Mouse (Mus musculus): ENCODE measurements around the gene Olfr263. TPM values are rescaled to one million over a fixed set of nuclear protein-coding genes. Genes with fewer than 3 reads are reported as not detected.
"Not testable (repeated sequence)": the region's sequence is repeated elsewhere in the genome, so short reads cannot be mapped to it uniquely, and the experiment has no call there.

Olfr263 gene
- not detected in 2 replicates for polyA plus RNA-seq (2015; fragmentation: Nextera tagmentation; extraction: Ambion mirVana)

DNA sequence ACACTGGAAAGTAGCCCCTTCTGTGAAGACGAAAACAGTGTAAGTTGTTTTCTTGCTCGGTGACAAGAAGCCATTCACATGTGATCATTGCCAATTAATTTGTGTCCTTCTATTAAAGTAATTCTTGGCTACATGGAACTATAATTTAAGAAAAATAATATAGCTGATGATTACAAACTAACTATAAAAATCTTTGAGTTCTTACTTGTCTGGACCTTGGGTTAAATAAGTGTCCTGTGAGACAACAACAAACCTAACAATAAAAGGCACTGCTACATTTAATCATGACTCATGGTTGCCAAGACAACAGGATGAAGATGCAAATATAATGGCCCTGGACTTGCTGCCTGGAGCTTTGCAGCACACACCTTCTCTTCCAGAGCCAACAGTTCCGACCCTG, at the start of gene Olfr263:
Gene Olfr263 (plus strand): TSS at position 301 of the 400 bp plus-strand sequence.
- not testable (repeated sequence) for H3K9ac ChIP-seq (ENCODE audit: low read length); ATAC-seq (ENCODE audit: low read depth); H3K4me1 ChIP-seq (replicated peaks; ENCODE audit: control insufficient read depth, insufficient read depth, low read length); H3K4me3 ChIP-seq (ENCODE audit: low read length); H3K27ac ChIP-seq (ENCODE audit: low read length); H3K9me3 ChIP-seq (ENCODE audit: control insufficient read depth, low read length); H3K4me2 ChIP-seq (ENCODE audit: low read depth, low read length); H3K36me3 ChIP-seq (ENCODE audit: control insufficient read depth, insufficient read depth, low read length); H3K27me3 ChIP-seq (ENCODE audit: control insufficient read depth, insufficient read depth, low read depth, low read length)
- 79% methylated on average over 3 of the region's 3 CpGs for WGBS

DNA sequence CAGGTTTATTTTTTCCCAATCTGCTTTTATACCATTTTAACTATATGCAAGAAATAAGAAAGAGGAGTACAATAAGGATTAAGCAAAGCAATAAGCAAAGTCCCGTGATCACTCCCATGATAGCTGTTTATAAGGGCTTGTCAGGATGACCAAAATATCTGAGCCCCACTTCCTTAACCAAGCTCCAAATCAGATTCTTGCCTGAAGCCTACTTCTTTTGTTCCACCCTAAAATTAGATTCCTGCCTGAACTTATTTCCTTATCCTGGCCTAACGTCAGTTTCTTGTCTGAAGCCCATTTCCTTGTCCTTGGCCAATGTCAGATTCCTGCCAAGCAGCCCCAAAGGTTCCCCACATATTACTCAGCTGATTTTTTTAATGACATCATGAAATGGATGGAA, 46.8 kb upstream of the Olfr263 start:
- Histone ChIP-seq H3K9ac (ENCODE audit: low read length) (no peak overlapping the region), H3K4me1 (replicated peaks; ENCODE audit: control insufficient read depth, insufficient read depth, low read length) (no peaks in the 10 kb centered on the region), H3K4me3 (ENCODE audit: low read length) (no peak overlapping the region), H3K4me2 (ENCODE audit: low read depth, low read length) (no peak overlapping the region), H3K27ac (ENCODE audit: low read length) (no peak overlapping the region), H3K36me3 (ENCODE audit: control insufficient read depth, insufficient read depth, low read length) (no peaks in the 10 kb centered on the region), H3K27me3 (ENCODE audit: control insufficient read depth, insufficient read depth, low read depth, low read length) (no peaks in the 10 kb centered on the region), H3K9me3 (ENCODE audit: control insufficient read depth, low read length) (no peaks in the 10 kb centered on the region)
- WGBS: 54% methylated on average over 2 of the region's 2 CpGs
- no peak for ATAC-seq (ENCODE audit: low read depth)

GRCm38 (mm10) chr13:21109759-21110158, 19.7 kb upstream of the Olfr263 start:
- no peak overlapping the region for H3K9ac ChIP-seq (ENCODE audit: low read length)
- H3K27ac ChIP-seq (ENCODE audit: low read length): no peak overlapping the region
- no peak for ATAC-seq (ENCODE audit: low read depth)
- H3K4me3 ChIP-seq (ENCODE audit: low read length): no peak overlapping the region
- H3K9me3 ChIP-seq (ENCODE audit: control insufficient read depth, low read length): no peaks in the 10 kb centered on the region
- no peak overlapping the region for H3K4me2 ChIP-seq (ENCODE audit: low read depth, low read length)
- no peaks in the 10 kb centered on the region for H3K36me3 ChIP-seq (ENCODE audit: control insufficient read depth, insufficient read depth, low read length)
- WGBS: 82% methylated on average over 3 of the region's 3 CpGs
- H3K27me3 ChIP-seq (ENCODE audit: control insufficient read depth, insufficient read depth, low read depth, low read length): no peaks in the 10 kb centered on the region
- no peaks in the 10 kb centered on the region for H3K4me1 ChIP-seq (replicated peaks; ENCODE audit: control insufficient read depth, insufficient read depth, low read length)

- Histone ChIP-seq H3K27me3 (ENCODE audit: control insufficient read depth, insufficient read depth, low read depth, low read length) (no peaks in the 10 kb centered on the region), H3K4me1 (replicated peaks; ENCODE audit: control insufficient read depth, insufficient read depth, low read length) (no peaks in the 10 kb centered on the region), H3K36me3 (ENCODE audit: control insufficient read depth, insufficient read depth, low read length) (no peaks in the 10 kb centered on the region), H3K4me2 (ENCODE audit: low read depth, low read length) (no peak overlapping the region), H3K9ac (ENCODE audit: low read length) (no peak overlapping the region), H3K27ac (ENCODE audit: low read length) (no peak overlapping the region), H3K9me3 (ENCODE audit: control insufficient read depth, low read length) (no peaks in the 10 kb centered on the region), H3K4me3 (ENCODE audit: low read length) (no peak overlapping the region)
- no peak for ATAC-seq (ENCODE audit: low read depth)
- 89% methylated on average over 6 of the region's 6 CpGs for WGBS
These were observed 19.0 kb upstream of the Olfr263 start for GRCm38 (mm10) chr13:21110441-21110840.

DNA sequence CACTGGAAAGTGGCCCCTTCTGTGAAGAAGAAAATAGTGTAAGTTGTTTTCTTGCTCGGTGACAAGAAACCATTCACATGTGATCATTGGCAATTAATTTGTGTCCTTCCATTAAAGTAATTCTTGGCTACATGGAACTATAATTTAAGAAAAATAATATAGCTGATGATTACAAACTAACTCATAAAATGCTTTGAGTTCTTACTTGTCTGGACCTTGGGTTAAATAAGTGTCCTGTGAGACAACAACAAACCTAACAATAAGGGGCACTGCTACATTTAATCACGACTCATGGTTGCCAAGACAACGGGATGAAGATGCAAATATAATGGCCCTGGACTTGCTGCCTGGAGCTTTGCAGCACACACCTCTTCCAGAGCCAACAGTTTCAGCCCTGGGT, 18.3 kb upstream of the Olfr263 start, which contains the start of gene Olfr1369-ps1:
Gene Olfr1369-ps1 (plus strand): TSS at position 301 of the 400 bp plus-strand sequence.
- not testable (repeated sequence) for ATAC-seq (ENCODE audit: low read depth); H3K4me1 ChIP-seq (replicated peaks; ENCODE audit: control insufficient read depth, insufficient read depth, low read length); H3K4me2 ChIP-seq (ENCODE audit: low read depth, low read length); H3K27me3 ChIP-seq (ENCODE audit: control insufficient read depth, insufficient read depth, low read depth, low read length); H3K36me3 ChIP-seq (ENCODE audit: control insufficient read depth, insufficient read depth, low read length); H3K9ac ChIP-seq (ENCODE audit: low read length); H3K27ac ChIP-seq (ENCODE audit: low read length); H3K4me3 ChIP-seq (ENCODE audit: low read length); H3K9me3 ChIP-seq (ENCODE audit: control insufficient read depth, low read length)
- 76% methylated on average over 3 of the region's 3 CpGs for WGBS

- no peaks in the 10 kb centered on the region for H3K4me1 ChIP-seq (replicated peaks; ENCODE audit: control insufficient read depth, insufficient read depth, low read length)
- H3K9me3 ChIP-seq (ENCODE audit: control insufficient read depth, low read length): no peaks in the 10 kb centered on the region
- no peak overlapping the region for H3K9ac ChIP-seq (ENCODE audit: low read length)
- H3K27ac ChIP-seq (ENCODE audit: low read length): no peak overlapping the region
- H3K4me3 ChIP-seq (ENCODE audit: low read length): no peak overlapping the region
- 67% methylated on average over 4 of the region's 4 CpGs for WGBS
- no peaks in the 10 kb centered on the region for H3K27me3 ChIP-seq (ENCODE audit: control insufficient read depth, insufficient read depth, low read depth, low read length)
- ATAC-seq (ENCODE audit: low read depth): no peak
- H3K4me2 ChIP-seq (ENCODE audit: low read depth, low read length): no peak overlapping the region
- H3K36me3 ChIP-seq (ENCODE audit: control insufficient read depth, insufficient read depth, low read length): no peaks in the 10 kb centered on the region
These were observed 15.3 kb upstream of the Olfr263 start for GRCm38 (mm10) chr13:21114121-21114520.

DNA sequence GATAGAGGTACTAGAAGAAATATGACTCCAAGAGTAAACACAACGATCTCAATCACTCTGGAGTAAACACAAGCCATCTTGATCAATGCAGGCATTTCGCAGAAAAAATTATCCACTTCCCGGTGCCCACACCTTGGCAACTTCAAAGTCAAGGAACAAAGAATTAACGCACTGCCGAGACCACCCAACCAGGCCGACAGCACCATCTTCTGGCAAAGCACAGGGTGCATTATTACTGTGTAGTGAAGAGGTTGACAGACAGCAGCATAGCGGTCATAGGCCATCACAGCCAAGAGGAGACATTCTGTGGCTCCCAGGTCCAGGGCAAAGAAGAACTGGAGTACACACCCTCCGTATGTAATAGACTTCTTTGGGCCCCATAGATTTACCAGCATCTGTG, 13.0 kb downstream of the Olfr263 start:
- Histone ChIP-seq H3K9ac (ENCODE audit: low read length) (no peak overlapping the region), H3K4me1 (replicated peaks; ENCODE audit: control insufficient read depth, insufficient read depth, low read length) (no peaks in the 10 kb centered on the region), H3K27me3 (ENCODE audit: control insufficient read depth, insufficient read depth, low read depth, low read length) (no peaks in the 10 kb centered on the region), H3K27ac (ENCODE audit: low read length) (no peak overlapping the region), H3K9me3 (ENCODE audit: control insufficient read depth, low read length) (no peaks in the 10 kb centered on the region), H3K4me2 (ENCODE audit: low read depth, low read length) (no peak overlapping the region), H3K36me3 (ENCODE audit: control insufficient read depth, insufficient read depth, low read length) (no peaks in the 10 kb centered on the region), H3K4me3 (ENCODE audit: low read length) (no peak overlapping the region)
- WGBS: 30% methylated on average over 8 of the region's 8 CpGs
- ATAC-seq (ENCODE audit: low read depth): no peak

- no peak within 1 kb of the TSS for H3K4me3 ChIP-seq (ENCODE audit: low read length)
- no peaks in the 10 kb centered on the region for H3K9me3 ChIP-seq (ENCODE audit: control insufficient read depth, low read length)
- H3K4me1 ChIP-seq (replicated peaks; ENCODE audit: control insufficient read depth, insufficient read depth, low read length): no peaks in the 10 kb centered on the region
- no peak within 1 kb of the TSS for H3K27ac ChIP-seq (ENCODE audit: low read length)
- H3K4me2 ChIP-seq (ENCODE audit: low read depth, low read length): no peak within 1 kb of the TSS
- no peak for ATAC-seq (ENCODE audit: low read depth)
- no peaks in the 10 kb centered on the region for H3K36me3 ChIP-seq (ENCODE audit: control insufficient read depth, insufficient read depth, low read length)
- WGBS: 65% methylated on average over 4 of the region's 4 CpGs
- H3K9ac ChIP-seq (ENCODE audit: low read length): no peak within 1 kb of the TSS
- H3K27me3 ChIP-seq (ENCODE audit: control insufficient read depth, insufficient read depth, low read depth, low read length): no peaks in the 10 kb centered on the region
These were observed 16.3 kb downstream of the Olfr263 start, which contains the start of gene Olfr1368 for GRCm38 (mm10) chr13:21145767-21146166. Olfr1368 (minus strand) TSS chr13:21145867.

DNA sequence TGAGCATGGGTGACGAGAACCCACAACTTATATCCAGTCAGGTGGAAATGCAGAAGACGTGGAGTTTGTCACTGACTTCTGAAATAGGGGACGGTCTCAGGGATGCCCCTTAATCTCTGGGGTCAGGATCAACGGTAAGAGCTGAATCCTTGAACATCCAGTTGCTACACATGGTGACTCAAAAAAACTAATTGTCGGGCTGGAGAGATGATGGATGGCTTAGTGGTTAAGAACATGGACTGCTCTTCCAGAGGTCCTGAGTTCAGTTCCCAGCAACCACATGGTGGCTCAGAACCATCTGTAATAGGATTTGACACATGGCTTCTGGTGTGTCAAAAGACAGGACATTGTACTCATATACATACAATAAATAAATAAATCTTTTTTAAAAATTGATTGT, 26.4 kb downstream of the Olfr263 start:
- Histone ChIP-seq H3K27ac (ENCODE audit: low read length) (no peak overlapping the region), H3K4me1 (replicated peaks; ENCODE audit: control insufficient read depth, insufficient read depth, low read length) (peaks cover 3% of the 10 kb centered on the region; the same call in 1 of the 2 replicates), H3K36me3 (ENCODE audit: control insufficient read depth, insufficient read depth, low read length) (no peaks in the 10 kb centered on the region), H3K27me3 (ENCODE audit: control insufficient read depth, insufficient read depth, low read depth, low read length) (no peaks in the 10 kb centered on the region), H3K4me2 (ENCODE audit: low read depth, low read length) (no peak overlapping the region), H3K4me3 (ENCODE audit: low read length) (no peak overlapping the region), H3K9ac (ENCODE audit: low read length) (no peak overlapping the region), H3K9me3 (ENCODE audit: control insufficient read depth, low read length) (no peaks in the 10 kb centered on the region)
- WGBS: 71% methylated on average over 5 of the region's 5 CpGs
- ATAC-seq (ENCODE audit: low read depth): no peak

GRCm38 (mm10) chr13:21158071-21158470, 28.6 kb downstream of the Olfr263 start:
- no peak overlapping the region for H3K9ac ChIP-seq (ENCODE audit: low read length)

More at GRCm38 (mm10) chr13:21158071-21158470, 28.6 kb downstream of the Olfr263 start:
- H3K4me3 ChIP-seq (ENCODE audit: low read length): peak overlapping the region; percentile 86; the same call in 1 of the 2 replicates
- no peak for ATAC-seq (ENCODE audit: low read depth)
- H3K27ac ChIP-seq (ENCODE audit: low read length): no peak overlapping the region
- H3K4me1 ChIP-seq (replicated peaks; ENCODE audit: control insufficient read depth, insufficient read depth, low read length): peaks cover 5% of the 10 kb centered on the region; the same call in 1 of the 2 replicates
- 15% methylated on average over 9 of the region's 9 CpGs for WGBS
- peak overlapping the region; percentile 93; the same call in 1 of the 2 replicates for H3K4me2 ChIP-seq (ENCODE audit: low read depth, low read length)
- no peaks in the 10 kb centered on the region for H3K36me3 ChIP-seq (ENCODE audit: control insufficient read depth, insufficient read depth, low read length)
- no peaks in the 10 kb centered on the region for H3K9me3 ChIP-seq (ENCODE audit: control insufficient read depth, low read length)
- no peaks in the 10 kb centered on the region for H3K27me3 ChIP-seq (ENCODE audit: control insufficient read depth, insufficient read depth, low read depth, low read length)
